Mouse (Mus musculus): ENCODE measurements around the gene Bmp8b.
A peak's percentile ranks its signal among the peaks of the same experiment; 100 is the strongest.
"Not testable (repeated sequence)": the region's sequence is repeated elsewhere in the genome, so short reads cannot be mapped to it uniquely, and the experiment has no call there.

Gene Bmp8b

DNA sequence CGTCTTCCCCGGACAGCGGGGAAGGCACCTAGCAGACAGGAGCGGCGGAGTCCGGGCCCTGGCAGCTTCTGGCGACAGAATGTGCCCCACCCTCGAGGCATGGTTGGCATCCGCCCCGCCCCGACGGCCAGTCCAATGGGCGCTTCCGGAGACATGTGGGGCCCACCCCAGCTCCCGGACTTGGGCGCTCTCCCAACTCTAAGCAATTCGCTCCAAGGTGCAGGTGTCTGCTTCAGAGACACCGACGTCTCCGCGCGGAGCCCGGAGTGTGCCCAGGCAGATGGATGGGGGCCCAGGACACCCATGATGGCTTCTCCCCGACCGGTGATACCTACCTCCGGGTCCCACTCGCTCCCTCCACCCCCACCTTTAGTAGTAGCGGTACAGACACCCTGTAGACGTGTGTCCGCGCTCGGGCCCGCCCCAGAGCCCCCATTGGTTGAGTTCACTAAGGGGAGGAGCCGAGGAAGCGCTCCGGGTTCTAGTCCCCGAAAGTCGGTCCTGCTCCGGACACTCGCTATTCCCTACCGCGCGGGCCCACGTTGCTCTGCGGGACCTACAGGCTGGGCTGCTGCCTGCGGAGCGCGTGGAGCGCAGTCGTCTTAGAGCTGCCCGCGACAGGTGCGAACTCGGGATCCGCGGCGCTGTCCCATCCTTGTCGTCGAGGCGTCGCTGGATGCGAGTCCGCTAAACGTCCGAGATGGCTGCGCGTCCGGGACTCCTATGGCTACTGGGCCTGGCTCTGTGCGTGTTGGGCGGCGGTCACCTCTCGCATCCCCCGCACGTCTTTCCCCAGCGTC is at the start of gene Bmp8b:
Bmp8b (plus strand) TSS at position 515 of the 800 bp plus-strand sequence.
- no peak for DNase-seq

DNA sequence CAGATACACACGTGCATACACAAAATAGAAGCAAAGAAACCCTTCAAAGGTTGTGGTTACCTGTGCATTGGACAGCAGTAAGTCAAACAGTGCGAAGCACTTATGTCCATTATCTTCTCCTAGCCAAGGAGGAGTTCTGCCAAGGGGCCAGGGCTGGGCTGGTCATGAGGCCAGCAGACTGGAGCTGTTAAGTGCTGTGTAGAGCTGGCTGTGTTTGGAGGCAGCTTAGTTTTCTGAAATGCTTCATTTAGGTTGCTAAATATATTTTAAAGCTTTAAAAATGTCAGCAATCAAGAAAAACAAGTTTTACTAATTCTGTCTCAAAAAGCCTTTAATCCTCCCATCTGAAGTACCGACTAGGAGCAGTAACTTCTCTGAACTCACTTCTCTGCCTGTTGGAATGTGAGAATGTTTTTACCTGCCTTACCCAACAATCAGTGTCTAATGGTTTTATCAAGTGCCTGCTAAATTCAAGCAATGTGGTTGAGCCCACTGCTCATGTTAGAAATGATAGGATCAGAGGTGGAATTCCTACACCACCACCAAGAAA is 48.3 kb upstream of the Bmp8b start:
- no peak for DNase-seq

DNA sequence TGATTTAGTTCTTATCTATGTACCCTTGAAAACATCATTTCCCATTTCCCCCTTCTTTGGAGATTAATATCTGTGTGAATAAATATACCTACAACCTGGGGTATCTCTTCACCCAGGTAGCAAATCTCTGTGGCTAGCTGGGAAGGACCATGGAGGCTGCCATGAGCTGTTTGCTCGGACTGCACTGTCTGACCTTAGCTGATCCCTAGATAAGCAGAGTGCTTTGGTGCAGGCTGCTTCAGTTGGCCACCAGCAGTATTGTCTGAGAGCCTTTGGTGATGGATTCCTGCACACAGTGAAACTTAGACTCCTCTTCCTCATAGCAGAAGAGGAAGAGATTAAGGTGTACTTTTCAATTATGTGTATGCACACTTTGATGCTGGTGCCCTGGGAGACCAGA is 47.0 kb upstream of the Bmp8b start:
- no peak for DNase-seq

DNA sequence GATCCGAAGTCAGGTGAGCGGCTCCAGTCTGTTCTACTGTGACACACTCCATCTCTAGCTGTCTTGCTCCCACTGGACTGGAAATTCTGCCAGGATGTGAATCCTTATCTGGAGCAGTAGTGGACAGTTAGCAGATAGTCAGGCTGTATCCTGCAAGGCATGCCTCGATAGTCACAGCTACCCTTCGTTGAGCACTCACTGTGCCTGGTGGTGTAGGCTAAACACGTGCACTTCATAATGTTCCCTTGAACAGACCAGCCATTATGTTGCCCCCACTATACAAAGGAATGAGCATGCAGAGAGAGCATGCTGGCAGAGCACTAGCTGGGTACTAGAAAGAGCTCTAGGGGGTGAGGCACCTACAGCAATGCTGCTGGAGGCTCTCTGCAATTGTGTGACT is 43.2 kb upstream of the Bmp8b start:
- DNase-seq = no peak

DNA sequence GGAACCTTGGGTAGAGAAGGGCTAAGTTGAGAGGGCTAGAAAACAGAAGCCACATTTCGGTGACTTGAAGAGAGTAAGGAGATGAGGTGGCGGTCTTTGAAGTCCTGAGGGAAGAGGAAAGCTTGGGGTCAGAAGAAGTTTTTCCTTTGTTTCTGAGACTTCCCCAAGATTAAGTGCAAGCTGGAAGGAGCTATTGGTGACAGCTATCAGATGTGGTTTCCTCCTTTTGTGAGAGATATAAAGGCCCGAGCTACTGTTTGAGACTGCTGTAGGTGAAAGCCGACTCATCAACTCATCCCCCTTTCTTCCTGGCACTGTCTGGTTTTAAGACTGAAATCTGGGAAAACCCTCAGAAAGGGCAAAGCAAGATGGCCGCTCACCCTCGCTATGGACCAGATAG is 36.3 kb upstream of the Bmp8b start:
- DNase-seq = no peak

DNA sequence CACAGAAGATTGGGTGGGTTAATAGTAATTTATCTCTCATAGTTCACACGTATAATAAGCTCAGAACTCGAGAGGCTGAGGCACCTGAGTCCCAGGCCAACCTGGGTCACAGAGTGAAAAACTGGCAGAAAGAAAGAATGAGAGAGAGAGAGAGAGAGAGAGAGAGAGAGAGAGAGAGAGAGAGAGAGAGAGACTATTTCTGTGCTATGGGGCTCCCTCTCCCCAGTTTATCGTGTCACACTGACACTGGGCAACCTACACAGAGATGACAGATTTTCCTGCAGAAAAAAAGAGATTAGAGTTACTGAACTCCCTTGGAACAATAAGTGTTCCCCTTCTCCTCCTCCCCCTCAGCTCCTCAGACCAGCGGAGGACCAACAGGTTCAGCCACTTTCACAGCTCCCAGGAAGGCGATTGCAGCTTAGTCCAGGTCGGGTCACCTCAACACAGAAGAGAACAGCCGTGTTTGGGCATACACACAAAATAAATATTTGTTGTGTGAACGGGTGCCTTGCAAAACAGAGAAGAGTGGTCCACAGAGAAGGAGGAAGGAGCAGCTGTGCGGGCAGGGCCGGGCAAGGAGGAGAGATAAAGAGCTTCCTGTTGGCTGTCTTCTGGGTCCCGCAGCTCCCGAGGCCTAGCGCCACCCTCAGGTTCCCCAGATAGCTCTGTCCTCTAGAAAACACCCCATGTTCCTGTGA is 33.5 kb upstream of the Bmp8b start:
- DNase-seq = peak; percentile 50 to 52

DNA sequence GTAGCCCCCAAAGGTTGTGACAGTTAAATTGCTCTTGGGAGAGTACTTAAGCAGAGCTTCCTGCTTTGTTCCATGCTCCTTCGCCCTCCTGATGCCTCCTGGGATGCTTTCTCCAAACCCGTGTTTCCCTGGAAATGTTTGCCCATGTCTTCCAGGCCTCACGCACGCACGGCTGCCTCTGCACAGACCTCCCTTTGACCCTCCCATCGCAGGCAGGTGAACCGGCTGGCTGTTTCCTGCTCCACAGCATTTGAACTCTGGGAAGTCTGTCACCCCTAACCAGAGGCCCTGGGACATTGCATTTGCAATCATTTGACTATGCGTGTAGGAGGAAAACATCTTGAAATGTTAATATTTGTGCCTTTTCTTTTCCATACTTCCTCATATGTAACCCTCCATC is 28.0 kb upstream of the Bmp8b start:
- no peak for DNase-seq

DNA sequence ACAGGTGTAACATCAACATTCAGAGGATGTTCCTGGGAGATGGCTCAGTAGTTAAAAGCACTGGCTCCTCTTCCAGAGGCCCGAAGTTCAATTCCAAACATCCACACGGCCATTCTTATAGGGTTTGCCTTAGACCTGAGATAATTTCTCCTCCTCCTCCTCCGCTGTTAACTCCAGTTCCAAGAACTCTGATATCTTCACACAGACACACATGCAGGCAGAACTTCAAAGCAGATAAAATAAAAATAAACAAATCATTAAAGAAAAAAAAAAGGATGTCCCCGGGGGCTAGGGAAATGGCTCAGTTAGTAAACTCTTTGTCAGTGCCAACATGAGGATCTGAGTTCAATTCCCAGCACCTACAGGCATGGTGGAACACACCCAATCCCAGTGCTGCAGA is 26.7 kb upstream of the Bmp8b start:
- DNase-seq = no peak

DNA sequence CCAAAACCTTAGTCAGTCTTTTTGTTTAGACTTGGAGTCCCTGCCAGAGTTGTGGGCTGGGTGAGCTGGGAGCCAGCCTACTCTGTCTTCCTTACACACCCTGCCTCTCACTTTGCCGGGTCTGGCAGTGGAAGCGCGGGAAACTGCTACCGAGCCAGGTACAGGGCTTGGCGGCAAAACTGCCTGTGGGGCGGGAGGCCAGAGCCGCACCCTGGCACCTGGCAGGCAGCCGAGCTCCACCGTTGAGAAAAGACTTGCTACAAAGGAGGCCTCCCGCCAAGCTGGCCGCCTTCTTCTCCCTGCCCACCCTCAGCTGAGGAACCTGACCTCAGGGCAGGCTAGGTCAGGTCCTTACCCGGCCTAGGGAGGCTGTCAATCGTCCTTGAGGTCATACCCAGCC is 24.2 kb upstream of the Bmp8b start:
- DNase-seq = no peak

DNA sequence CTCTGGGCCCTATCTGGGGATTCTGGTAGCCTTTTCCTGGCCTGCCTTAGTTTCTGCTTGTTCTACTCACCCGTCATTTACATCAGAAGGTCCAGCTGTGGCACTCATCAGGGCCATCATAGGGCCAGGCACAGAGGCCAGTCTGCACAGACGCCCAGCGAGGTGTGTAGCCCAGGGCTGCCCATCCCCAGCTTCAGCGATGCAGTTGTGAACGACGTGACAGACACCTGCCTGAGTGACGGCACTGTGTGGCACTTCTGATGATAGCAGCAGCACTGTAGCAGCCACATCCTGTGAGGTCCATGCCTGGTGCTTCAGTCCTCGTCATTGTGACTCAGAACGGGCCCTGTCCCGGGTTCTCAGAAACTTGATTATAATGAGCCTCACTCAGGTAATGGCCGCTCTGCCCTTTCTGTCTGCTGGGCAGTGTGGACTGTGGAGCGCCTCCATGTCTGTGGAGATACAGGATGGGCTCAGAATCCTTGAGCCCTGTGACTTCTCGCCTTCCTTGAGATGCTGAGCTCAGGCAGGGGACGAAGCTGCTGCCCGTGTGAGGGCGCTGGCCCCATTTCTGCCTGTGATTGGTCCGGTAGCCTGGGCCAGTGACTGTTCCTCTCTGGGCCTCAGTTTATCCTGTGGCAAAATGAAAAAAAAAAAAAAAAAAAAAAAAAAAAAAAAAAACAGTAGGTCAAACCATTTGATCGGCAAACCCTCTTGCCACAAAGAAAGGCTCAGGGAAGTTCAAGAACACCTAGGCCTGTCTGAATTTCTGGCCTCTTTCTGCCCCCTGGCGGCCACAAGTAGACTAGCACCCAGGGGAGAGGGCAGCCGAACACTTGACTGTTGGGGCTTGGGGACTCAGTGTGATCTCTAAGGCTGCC is 22.4 kb upstream of the Bmp8b start:
- DNase-seq = peak; percentile 58 to 61

DNA sequence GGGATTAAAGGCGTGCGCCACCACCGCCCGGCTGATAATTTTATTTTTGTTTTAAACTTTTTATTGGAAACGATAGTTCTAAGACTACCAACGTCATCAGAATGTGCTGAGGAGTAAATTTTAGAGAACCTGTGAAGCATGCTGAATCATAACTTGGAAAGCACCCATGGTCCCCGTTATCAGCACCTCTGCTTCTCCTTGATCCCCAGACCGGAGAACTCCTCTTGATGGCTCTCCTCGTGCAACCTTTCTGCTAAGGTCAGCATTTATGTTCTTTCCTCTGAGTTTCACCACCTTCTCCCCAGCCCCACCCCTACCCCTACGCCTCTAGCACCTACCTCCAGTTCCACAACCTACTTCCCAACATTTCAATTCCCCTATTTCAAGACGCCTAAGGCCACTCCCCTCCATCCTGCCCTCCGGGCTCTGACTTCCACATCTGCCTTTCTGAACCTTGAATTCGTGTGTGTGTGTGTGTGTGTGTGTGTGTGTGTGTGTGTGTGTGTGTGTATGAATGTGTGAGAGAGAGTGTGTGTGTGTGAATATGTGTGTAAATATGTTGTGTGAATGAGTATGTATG is 21.6 kb upstream of the Bmp8b start:
- no peak for DNase-seq

DNA sequence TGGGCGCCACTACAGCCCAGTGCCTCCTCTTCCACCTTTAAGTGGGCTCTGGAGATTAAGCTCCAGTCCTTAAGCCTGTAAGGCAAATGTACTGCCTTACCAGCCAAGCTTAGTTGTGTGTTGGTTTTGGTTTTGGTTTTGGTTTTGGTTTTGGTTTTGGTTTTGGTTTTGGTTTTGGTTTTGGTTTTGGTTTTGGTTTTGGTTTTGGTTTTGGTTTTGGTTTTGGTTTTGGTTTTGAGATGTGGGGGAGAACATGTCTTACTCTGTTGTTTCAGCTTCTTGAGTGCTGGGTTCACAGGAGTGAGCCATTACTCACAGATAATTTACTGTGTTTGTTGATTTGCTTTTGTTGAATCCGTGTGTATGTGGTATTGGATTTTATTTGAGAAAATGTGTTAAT is 19.7 kb upstream of the Bmp8b start:
- DNase-seq = no peak

DNA sequence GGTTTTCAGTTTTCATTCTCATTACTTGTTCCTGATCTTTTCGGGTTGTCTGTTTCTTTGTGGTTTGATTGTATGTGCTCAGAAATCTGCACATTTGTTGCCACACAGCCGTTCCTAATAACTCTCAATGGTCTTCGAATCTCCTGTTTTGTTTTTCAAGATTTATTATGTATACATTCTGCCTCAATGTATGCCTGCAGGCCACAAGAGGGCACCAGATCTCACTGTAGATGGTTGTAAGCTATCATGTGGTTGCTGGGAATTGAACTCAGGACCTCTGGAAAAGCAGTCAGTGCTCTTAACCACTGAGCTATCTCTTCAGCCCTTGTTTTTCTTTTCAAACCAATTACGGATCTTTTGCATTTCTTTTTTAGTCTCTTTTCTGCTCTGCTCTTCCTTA is 18.6 kb upstream of the Bmp8b start:
- DNase-seq = no peak

DNA sequence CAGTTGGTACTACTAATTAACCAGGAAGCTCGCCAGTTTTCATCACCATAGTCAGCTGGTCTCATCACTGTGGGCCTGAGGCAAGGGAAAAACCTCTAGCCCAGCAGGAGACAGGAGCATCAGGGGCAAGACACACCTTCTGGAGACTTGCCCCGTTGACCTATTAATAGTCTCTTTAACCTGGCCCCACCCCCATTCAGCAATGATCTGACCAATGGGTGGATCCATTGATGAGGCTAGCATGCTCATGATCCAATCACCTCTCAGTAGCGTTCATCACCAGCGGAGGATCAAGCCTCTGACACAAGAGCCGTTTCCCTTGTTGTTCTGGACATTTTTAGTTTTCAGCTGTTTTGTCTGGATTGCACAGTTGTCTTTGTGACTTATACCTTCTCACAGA is 12.3 kb upstream of the Bmp8b start:
- no peak for DNase-seq

DNA sequence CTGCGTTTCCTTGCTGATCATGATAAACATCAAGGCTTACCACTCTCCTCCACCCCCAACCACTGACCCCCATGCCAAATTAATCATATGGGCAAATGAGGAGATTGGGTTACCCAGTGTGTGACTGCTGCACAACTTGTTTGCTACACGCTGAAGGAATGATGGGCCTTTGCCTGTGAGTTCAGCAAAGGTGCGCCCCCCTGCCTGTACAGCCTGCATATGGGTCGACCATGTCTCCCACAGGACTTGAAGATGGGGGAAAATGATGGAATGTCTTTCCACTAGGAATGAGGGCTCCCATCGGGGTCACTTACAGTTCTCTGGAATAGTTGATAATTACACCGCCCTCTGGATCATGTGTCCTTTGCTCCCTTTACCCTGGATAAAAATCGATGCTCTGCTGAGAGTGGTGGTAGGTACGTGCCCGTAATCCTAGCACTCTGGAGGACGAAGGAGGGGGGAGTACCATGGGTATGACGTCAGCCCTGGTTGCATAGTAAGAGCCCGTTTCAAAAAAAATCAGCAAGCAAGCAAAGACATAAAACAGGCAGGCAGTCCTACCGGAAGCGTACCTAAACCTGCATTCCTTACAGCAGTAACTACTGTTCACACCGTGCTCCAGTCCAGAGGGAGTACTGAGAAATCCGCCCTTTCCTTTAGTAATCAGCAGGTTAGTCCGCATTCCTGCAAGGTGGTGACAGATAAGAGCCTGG is 11.7 kb upstream of the Bmp8b start:
- DNase-seq = no peak

DNA sequence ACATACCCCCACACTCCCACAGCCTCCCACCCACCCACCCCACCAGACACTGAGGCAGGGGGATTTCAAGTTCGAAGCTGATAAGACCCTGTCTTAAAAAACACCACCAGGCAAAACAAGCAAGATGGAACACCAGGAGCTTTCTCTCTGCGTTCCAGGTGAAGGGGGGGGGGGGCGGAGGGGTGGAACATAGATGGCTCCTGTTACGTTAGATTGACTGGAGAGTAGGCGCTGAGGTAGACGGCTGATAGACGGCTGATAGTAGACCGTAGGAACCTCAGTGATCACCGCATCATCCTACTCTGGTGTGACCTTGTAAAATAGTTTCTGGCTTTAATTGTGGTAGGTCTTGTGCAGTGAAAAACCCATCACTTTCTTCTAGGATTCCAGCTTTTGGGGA is 11.1 kb upstream of the Bmp8b start:
- DNase-seq = no peak

DNA sequence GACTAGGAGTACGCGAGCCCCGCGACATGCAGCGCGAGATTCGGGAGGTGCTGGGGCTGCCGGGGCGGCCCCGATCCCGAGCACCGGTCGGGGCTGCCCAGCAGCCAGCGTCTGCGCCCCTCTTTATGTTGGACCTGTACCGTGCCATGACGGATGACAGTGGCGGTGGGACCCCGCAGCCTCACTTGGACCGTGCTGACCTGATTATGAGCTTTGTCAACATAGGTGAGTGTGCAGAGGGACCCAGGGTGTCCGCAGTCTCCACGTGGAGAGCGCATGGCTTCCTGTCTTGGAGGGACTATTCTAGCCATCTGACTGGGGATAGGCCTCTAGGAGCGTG is 456 bp downstream of the Bmp8b start:
- DNase-seq = no peak

DNA sequence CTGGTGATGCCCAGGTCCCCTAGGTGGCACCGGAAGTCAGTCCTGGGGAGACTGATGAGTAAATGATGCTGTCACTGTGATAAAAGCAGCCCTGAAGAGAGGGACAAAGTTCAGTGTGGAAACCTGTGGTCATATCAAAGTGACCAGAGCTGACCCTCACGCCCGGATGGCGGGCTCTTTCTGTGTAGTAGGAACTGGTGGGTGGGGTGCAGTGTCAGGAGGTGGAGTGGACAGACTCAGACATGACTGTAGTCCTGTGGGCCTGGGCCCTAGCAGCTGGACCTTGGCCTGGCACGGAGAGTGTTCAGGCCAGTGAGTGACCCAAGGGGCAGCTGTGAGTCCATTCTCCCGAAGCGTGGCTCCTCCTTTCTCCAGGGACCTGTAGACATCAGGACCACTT is 964 bp downstream of the Bmp8b start:
- not testable (repeated sequence) for DNase-seq

DNA sequence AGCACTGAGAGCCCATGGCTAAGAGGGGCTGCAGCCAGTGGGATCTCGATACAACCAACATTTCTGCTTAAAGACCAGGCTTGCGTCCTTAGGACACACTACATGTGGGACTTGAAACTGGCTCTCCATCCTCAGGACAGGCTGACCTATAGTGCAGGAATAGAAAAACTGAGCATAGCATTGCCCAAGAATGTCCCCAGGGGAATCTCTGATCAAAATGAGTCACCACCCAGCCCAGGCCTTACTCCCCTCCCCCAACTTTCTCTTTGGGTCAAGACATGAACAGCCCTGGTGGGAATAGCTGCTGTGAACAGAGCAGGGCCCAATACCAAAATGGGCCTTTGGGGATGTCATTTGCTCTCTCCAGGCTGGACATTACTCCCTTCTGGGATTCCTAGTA is 1.9 kb downstream of the Bmp8b start:
- DNase-seq = no peak

DNA sequence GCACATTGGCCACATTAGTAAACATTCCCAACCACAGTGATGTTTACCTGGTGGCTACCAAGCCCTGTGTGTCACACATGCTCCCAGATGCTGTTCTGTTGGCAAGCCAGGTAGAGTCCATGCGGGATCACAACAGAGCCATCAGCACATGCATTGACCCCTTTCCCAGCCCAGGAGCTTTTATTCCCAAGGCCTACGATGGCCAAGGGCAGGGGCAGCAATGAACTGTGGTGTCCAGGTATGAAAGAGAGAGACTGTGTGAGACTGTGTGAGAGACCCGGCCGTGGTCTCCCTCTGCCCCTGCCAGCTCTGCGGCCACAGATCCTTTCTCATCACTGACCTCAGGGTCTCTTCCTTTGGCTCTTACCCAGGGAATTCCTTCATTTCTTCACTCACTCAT is 3.1 kb downstream of the Bmp8b start:
- DNase-seq = no peak

DNA sequence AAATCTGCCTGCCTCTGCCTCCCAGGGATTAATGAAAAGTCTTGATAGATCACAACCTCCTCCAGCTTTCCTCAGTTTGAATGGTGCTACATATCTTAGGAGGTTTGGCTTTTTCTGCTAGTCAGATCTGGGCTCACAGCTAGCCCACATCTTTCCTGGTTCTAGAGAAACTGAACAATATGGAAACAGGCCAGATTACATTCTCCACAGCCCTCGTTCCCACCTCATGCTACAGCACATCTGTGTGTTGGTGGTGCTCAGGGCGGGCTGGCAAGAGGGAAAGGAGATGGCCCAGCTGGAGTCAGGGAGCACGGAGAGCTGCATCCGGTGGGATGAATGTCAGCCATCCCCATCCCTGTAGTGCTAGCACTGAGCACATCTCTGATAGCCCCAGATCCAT is 5.8 kb downstream of the Bmp8b start:
- DNase-seq = no peak

DNA sequence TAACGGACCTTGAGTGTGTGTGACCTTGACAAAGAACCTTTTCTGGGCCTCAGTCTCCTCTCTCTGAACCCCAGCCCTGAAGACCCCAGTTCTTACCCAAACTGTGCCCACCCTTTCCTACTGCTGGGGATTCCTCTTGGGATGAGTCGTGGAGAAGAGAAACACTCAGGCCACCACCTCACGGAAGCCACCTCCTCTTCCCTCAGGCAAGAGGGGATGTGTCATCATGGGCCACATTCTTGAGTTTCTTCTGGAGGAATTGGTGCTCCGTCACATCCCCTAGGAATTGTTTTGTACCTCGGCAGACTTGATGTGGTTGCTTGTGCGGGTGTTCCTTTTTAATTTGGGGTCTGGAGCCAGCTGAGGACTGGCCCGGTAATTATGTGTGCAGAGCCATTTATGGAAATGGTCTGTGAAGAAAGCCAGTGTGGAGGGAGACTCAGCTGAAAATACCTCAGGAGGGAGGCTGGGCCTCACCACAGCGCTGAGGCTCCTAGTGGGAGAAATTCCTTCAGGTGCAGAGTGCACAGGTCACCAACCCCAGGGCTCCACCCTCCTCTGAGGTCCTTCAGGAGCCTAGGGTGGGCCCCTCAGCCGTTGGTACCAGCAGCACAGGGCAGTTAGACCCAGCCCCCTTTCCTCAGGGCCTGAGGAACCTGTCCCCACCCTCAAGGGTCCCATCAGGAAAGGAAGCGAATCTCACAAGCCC is 6.5 kb downstream of the Bmp8b start:
- not testable (repeated sequence) for DNase-seq
